In the genomic region with DNA sequence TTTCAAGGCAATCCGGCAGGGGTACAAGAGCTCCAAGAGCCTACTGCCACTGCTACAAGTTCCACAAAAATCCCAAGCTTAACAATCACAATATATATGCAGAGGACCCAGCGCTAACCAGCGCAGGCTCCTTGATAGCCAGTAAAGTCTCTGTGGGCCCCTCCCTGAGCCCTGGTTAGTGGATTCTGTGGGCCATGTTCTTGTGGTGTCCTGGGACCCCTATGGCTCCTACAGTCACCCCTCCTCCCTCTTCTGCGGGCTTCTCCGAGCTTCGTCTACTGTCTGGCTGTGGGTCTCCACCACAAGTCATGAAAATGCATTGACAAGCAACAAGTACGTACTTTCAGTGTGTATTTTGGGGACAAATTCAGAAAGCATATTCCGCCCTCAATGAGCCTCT, we compare ENCODE assay signal across 8 mouse cellular contexts. TPM values are rescaled to one million over a fixed set of nuclear protein-coding genes. Genes with fewer than 3 reads are reported as not detected.
DNase-seq lines count a peak whose midpoint lies in the region; ATAC-seq and TF ChIP-seq lines count a peak whose summit lies in the region.

No protein-coding gene starts in this region.

- peak overlapping the region; percentile 68 for H3K9ac ChIP-seq in hindbrain, embryonic 15.5 days

- TF ChIP-seq CTCF in cerebellum, adult 2 months (IDR thresholded peaks at IDR 0.05; ENCODE audit: borderline replicate concordance, insufficient read depth, low read depth, low read length): no peak

- H3K36me3 ChIP-seq in hindbrain, embryonic 15.5 days: peaks cover 18% of the 10 kb centered on the region

- TF ChIP-seq POLR2A in cerebellum, adult 2 months (IDR thresholded peaks at IDR 0.05; ENCODE audit: borderline replicate concordance, insufficient read depth, low read length): no peak

- no peaks in the 10 kb centered on the region for H3K9me3 ChIP-seq in hindbrain, embryonic 15.5 days

- no peak for ATAC-seq in hindbrain, embryonic 15.5 days (ENCODE audit: low FRiP score, low read depth)

- H3K4me1 ChIP-seq in cerebellum, adult 2 months (ENCODE audit: control insufficient read depth, insufficient read depth, low read length): no peaks in the 10 kb centered on the region; the same call in none of the 2 replicates
- H3K4me1 ChIP-seq in hindbrain, embryonic 15.5 days (replicated peaks): peaks cover 19% of the 10 kb centered on the region

- no peaks in the 10 kb centered on the region for H3K27me3 ChIP-seq in cerebellum, adult 2 months (ENCODE audit: control insufficient read depth, insufficient read depth, low read length)
- no peaks in the 10 kb centered on the region for H3K27me3 ChIP-seq in hindbrain, embryonic 15.5 days

- H3K27ac ChIP-seq in cerebellum, adult 2 months (ENCODE audit: insufficient read depth, low read length): no peak overlapping the region
- H3K27ac ChIP-seq in hindbrain, embryonic 15.5 days (replicated peaks): peak overlapping the region; percentile 74

- 1% methylated on average over 8 of the region's 8 CpGs for WGBS in cerebellum, adult 2 months
- 4% methylated on average over 8 of the region's 8 CpGs for WGBS in hindbrain, embryonic 15.5 days

- peak; percentile 20 to 21 for DNase-seq in cerebellum, adult 2 months
- DNase-seq in cerebellum, adult 11 months: no peak
- DNase-seq in thymus, postnatal 10 days (ENCODE audit: low spot score in 2 of 2): peak; percentile 8 to 13
- no peak for DNase-seq in thymus, postnatal 25 days
- peak; percentile 2 for DNase-seq in mesoderm, embryonic 11.5 days (ENCODE audit: low read depth, low spot score)
- DNase-seq in right cerebral cortex, postnatal 14 days: no peak
- DNase-seq in right cerebral cortex, adult 18-20 months: no peak

- H3K4me2 ChIP-seq in hindbrain, embryonic 15.5 days: peak overlapping the region; percentile 99

- peak overlapping the region; percentile 96 for H3K4me3 ChIP-seq in cerebellum, adult 2 months (replicated peaks; ENCODE audit: insufficient read depth, low read depth, low read length)
- peak overlapping the region; percentile 67 for H3K4me3 ChIP-seq in hindbrain, embryonic 15.5 days

RNA-seq across cellular contexts. Expression of a gene that starts 0.6 kb away (rescaled TPM):
- polyA plus RNA-seq in cerebellum, adult 2 months (2012; rRNA removed): 12.5 and 13.0 TPM in 2 replicates
- 22.7 and 25.0 TPM in 2 replicates for polyA plus RNA-seq in hindbrain, embryonic 15.5 days (2015; fragmentation: Nextera tagmentation; extraction: Ambion mirVana)

RNA-seq across cellular contexts. Expression of a gene that starts 0.9 kb away (rescaled TPM):
- polyA plus RNA-seq in cerebellum, adult 2 months (2012; rRNA removed): 55.6 and 59.5 TPM in 2 replicates
- polyA plus RNA-seq in hindbrain, embryonic 15.5 days (2015; fragmentation: Nextera tagmentation; extraction: Ambion mirVana): 46.7 and 56.4 TPM in 2 replicates

RNA-seq across cellular contexts. Expression of a gene that starts 17.6 kb away (rescaled TPM):
- polyA plus RNA-seq in cerebellum, adult 2 months (2012; rRNA removed): 6.8 and 7.0 TPM in 2 replicates
- 5.4 and 7.1 TPM in 2 replicates for polyA plus RNA-seq in hindbrain, embryonic 15.5 days (2015; fragmentation: Nextera tagmentation; extraction: Ambion mirVana)

Comparison
In these comparisons a context has a peak if more than half of its experiments do, and no peak if none do; other contexts are left out.
1. DNase-seq: peak in cerebellum, adult 2 months (2 of 2), thymus, postnatal 10 days (2 of 2) and mesoderm, embryonic 11.5 days (single experiment); none in cerebellum, adult 11 months (single experiment), thymus, postnatal 25 days (single experiment), right cerebral cortex, postnatal 14 days (single experiment) and right cerebral cortex, adult 18-20 months (single experiment).